Mouse (Mus musculus) lung, embryonic 15.5 days (tissue): ENCODE results near the gene Ppia. TPM values are rescaled to one million over a fixed set of nuclear protein-coding genes. Genes with fewer than 3 reads are reported as not detected.
"Not testable (repeated sequence)": the region's sequence is repeated elsewhere in the genome, so short reads cannot be mapped to it uniquely, and the experiment has no call there.

Experiments used
- ATAC-seq: fragments of 200-750 bp; cut with Nextera tagmentation; 2 replicates; pipeline ENCODE4 v1.8.0; 2017; ENCODE audit warnings: moderate number of reproducible peaks, borderline replicate concordance; ENCODE audit not compliant: low FRiP score, low TSS enrichment; ENCODE audit errors: extremely low read depth
- H3K27ac ChIP-seq: fragments of 300-500 bp; sonication (generic); 2 replicates; pipeline ENCODE4 v1.5.1; 2015; ENCODE audit warnings: moderate library complexity, mild to moderate bottlenecking, inconsistent platforms
- H3K27me3 ChIP-seq: fragments of 300-500 bp; sonication (generic); 2 replicates; pipeline ENCODE4 v1.6.1; 2015; ENCODE audit warnings: inconsistent platforms
- H3K36me3 ChIP-seq: fragments of 300-500 bp; sonication (generic); 2 replicates; pipeline ENCODE4 v1.6.1; 2015; ENCODE audit warnings: inconsistent platforms
- H3K4me1 ChIP-seq: fragments of 300-500 bp; sonication (generic); 2 replicates; pipeline ENCODE4 v1.6.1; 2015; ENCODE audit warnings: inconsistent platforms
- H3K4me2 ChIP-seq: fragments of 300-500 bp; sonication (generic); 2 replicates; pipeline ENCODE4 v1.6.1; 2015; ENCODE audit warnings: inconsistent platforms, mild to moderate bottlenecking, moderate library complexity
- H3K4me3 ChIP-seq: fragments of 300-500 bp; sonication (generic); 2 replicates; pipeline ENCODE4 v1.5.1; 2015; ENCODE audit warnings: mild to moderate bottlenecking, inconsistent platforms
- H3K9ac ChIP-seq: fragments of 300-500 bp; sonication (generic); 2 replicates; pipeline ENCODE4 v1.6.1; 2015; ENCODE audit warnings: inconsistent platforms
- H3K9me3 ChIP-seq: fragments of 300-500 bp; sonication (generic); 2 replicates; pipeline ENCODE4 v1.6.1; 2016; ENCODE audit warnings: inconsistent platforms
- WGBS: fragments of 180-500 bp; shearing (Covaris S2); methylation state at CpG from one replicate; pipeline ENCODE4 v1.1.7; 2015; 5-methylcytosine and 5-hydroxymethylcytosine counted together
- polyA plus RNA-seq: library from polyadenylated mRNA; unstranded; fragments of >200 nt; fragmentation: Nextera tagmentation; extraction: Ambion mirVana; gene quantifications from 2 replicates; pipeline ENCODE4 v1.2.1, GENCODE M21; 2015

Gene Ppia
- polyA plus RNA-seq, 1 experiment from 2014 or later = 6,112 TPM

- H3K4me2 ChIP-seq = no peak overlapping the region; the same call in 1 of the 2 replicates
- H3K4me3 ChIP-seq = no peak overlapping the region
- H3K36me3 ChIP-seq = peaks cover 40% of the 10 kb centered on the region
- peaks cover 33% of the 10 kb centered on the region for H3K4me1 ChIP-seq
- 0 out of 2 replicates have a peak overlapping the region, but pooled peaks have one; percentile 16 for H3K9ac ChIP-seq
- H3K27me3 ChIP-seq = no peaks in the 10 kb centered on the region
- whole genome bisulfite sequencing = 25% methylated on average over 14 of the region's 14 CpGs
- peak overlapping the region; percentile 81 for H3K27ac ChIP-seq
- peak; percentile 56; the same call in 1 of the 2 replicates for ATAC-seq
- no peaks in the 10 kb centered on the region for H3K9me3 ChIP-seq
Measured at GRCm38 (mm10) chr11:6406251-6407161, 8.7 kb upstream of the Ppia start.

- Histone ChIP-seq H3K9ac (no peak overlapping the region), H3K27me3 (no peaks in the 10 kb centered on the region), H3K4me3 (no peak overlapping the region), H3K4me1 (peaks cover 33% of the 10 kb centered on the region), H3K36me3 (peaks cover 33% of the 10 kb centered on the region), H3K9me3 (no peaks in the 10 kb centered on the region), H3K4me2 (no peak overlapping the region), H3K27ac (peak overlapping the region; percentile 81; the same call in 1 of the 2 replicates)
- no peak for ATAC-seq
- 84% methylated on average over 3 of the region's 3 CpGs for WGBS
Measured at GRCm38 (mm10) chr11:6407162-6407621, 8.1 kb upstream of the Ppia start.

GRCm38 (mm10) chr11:6410050-6410602, 5.1 kb upstream of the Ppia start:
- no peaks in the 10 kb centered on the region for H3K27me3 ChIP-seq
- H3K9ac ChIP-seq = no peak overlapping the region
- 38% methylated on average over 5 of the region's 5 CpGs for WGBS

GRCm38 (mm10) chr11:6410755-6411154, 4.5 kb upstream of the Ppia start:
- not testable (repeated sequence) for H3K9me3 ChIP-seq, ATAC-seq, H3K27me3 ChIP-seq, H3K4me2 ChIP-seq, H3K4me3 ChIP-seq, H3K9ac ChIP-seq, H3K36me3 ChIP-seq, H3K27ac ChIP-seq
- peaks cover 24% of the 10 kb centered on the region for H3K4me1 ChIP-seq
- 85% methylated on average over 5 of the region's 5 CpGs for WGBS

More at GRCm38 (mm10) chr11:6410050-6410602, 5.1 kb upstream of the Ppia start:
- Histone ChIP-seq H3K27ac (no peak overlapping the region), H3K9me3 (no peaks in the 10 kb centered on the region), H3K4me2 (no peak overlapping the region), H3K4me1 (peaks cover 30% of the 10 kb centered on the region), H3K36me3 (peaks cover 4% of the 10 kb centered on the region; the same call in 1 of the 2 replicates), H3K4me3 (no peak overlapping the region)
- ATAC-seq = no peak

GRCm38 (mm10) chr11:6411684-6412083, 3.6 kb upstream of the Ppia start:
- Histone ChIP-seq H3K4me2 (no peak overlapping the region), H3K4me3 (no peak overlapping the region), H3K36me3 (no peaks in the 10 kb centered on the region), H3K27me3 (no peaks in the 10 kb centered on the region), H3K4me1 (peaks cover 14% of the 10 kb centered on the region), H3K9me3 (no peaks in the 10 kb centered on the region), H3K9ac (no peak overlapping the region), H3K27ac (no peak overlapping the region)
- 2% methylated on average over 5 of the region's 5 CpGs for WGBS
- ATAC-seq = no peak

- Histone ChIP-seq H3K9me3 (no peaks in the 10 kb centered on the region), H3K4me1 (peaks cover 19% of the 10 kb centered on the region), H3K9ac (no peak overlapping the region), H3K4me3 (no peak overlapping the region), H3K27me3 (no peaks in the 10 kb centered on the region), H3K36me3 (peaks cover 10% of the 10 kb centered on the region), H3K4me2 (no peak overlapping the region), H3K27ac (no peak overlapping the region)
- ATAC-seq = no peak
- WGBS = 96% methylated on average over 12 of the region's 12 CpGs
Measured at GRCm38 (mm10) chr11:6413264-6413663, 2.0 kb upstream of the Ppia start.

- under 1% methylated on average over 80 of the region's 102 CpGs for WGBS
- Histone ChIP-seq H3K27ac (peak overlapping the region; percentile 97), H3K4me2 (peak overlapping the region; percentile 91), H3K4me1 (peaks cover 25% of the 10 kb centered on the region), H3K36me3 (peaks cover 33% of the 10 kb centered on the region), H3K9me3 (no peaks in the 10 kb centered on the region), H3K9ac (peak overlapping the region; percentile 91), H3K27me3 (no peaks in the 10 kb centered on the region), H3K4me3 (peak overlapping the region; percentile 76)
- peak; percentile 96 for ATAC-seq
Measured at GRCm38 (mm10) chr11:6415551-6416404, 535 bp downstream of the Ppia start.

- Histone ChIP-seq H3K9me3 (no peaks in the 10 kb centered on the region), H3K36me3 (peaks cover 35% of the 10 kb centered on the region)
- WGBS = under 1% methylated on average over 30 of the region's 30 CpGs
Measured at GRCm38 (mm10) chr11:6416405-6417034, 1.3 kb downstream of the Ppia start.

GRCm38 (mm10) chr11:6417069-6417468, 1.8 kb downstream of the Ppia start:
- H3K4me1 ChIP-seq = peaks cover 25% of the 10 kb centered on the region
- H3K9ac ChIP-seq = peak overlapping the region; percentile 91
- WGBS = 22% methylated on average over 2 of the region's 2 CpGs
- no peak for ATAC-seq
- H3K36me3 ChIP-seq = peaks cover 40% of the 10 kb centered on the region
- H3K27me3 ChIP-seq = no peaks in the 10 kb centered on the region
- H3K4me2 ChIP-seq = peak overlapping the region; percentile 91
- peak overlapping the region; percentile 97 for H3K27ac ChIP-seq
- no peaks in the 10 kb centered on the region for H3K9me3 ChIP-seq
- peak overlapping the region; percentile 76 for H3K4me3 ChIP-seq

More at GRCm38 (mm10) chr11:6416405-6417034, 1.3 kb downstream of the Ppia start:
- Histone ChIP-seq H3K9ac (peak overlapping the region; percentile 91), H3K4me1 (peaks cover 25% of the 10 kb centered on the region), H3K4me3 (peak overlapping the region; percentile 76), H3K27me3 (no peaks in the 10 kb centered on the region), H3K4me2 (peak overlapping the region; percentile 91), H3K27ac (peak overlapping the region; percentile 97)
- peak; percentile 53; the same call in 1 of the 2 replicates for ATAC-seq

GRCm38 (mm10) chr11:6417490-6417889, 2.2 kb downstream of the Ppia start:
- no peak for ATAC-seq
- H3K27me3 ChIP-seq = no peaks in the 10 kb centered on the region
- peak overlapping the region; percentile 91 for H3K9ac ChIP-seq
- no peak overlapping the region; the same call in 1 of the 2 replicates for H3K27ac ChIP-seq
- H3K4me1 ChIP-seq = peaks cover 25% of the 10 kb centered on the region
- no peaks in the 10 kb centered on the region for H3K9me3 ChIP-seq
- H3K4me3 ChIP-seq = peak overlapping the region; percentile 76
- H3K36me3 ChIP-seq = peaks cover 42% of the 10 kb centered on the region
- peak overlapping the region; percentile 91 for H3K4me2 ChIP-seq

- H3K9me3 ChIP-seq = no peaks in the 10 kb centered on the region
- WGBS = 76% methylated on average over 5 of the region's 5 CpGs
- ATAC-seq = no peak
- peaks cover 50% of the 10 kb centered on the region for H3K36me3 ChIP-seq
- no peak overlapping the region for H3K9ac ChIP-seq
- no peak overlapping the region for H3K4me3 ChIP-seq
- H3K4me2 ChIP-seq = peak overlapping the region; percentile 91; the same call in 1 of the 2 replicates
- H3K27me3 ChIP-seq = no peaks in the 10 kb centered on the region
- H3K27ac ChIP-seq = no peak overlapping the region
- H3K4me1 ChIP-seq = peaks cover 25% of the 10 kb centered on the region
Measured at GRCm38 (mm10) chr11:6418751-6419150, 3.5 kb downstream of the Ppia start.
